Mouse (Mus musculus) ES-E14 (cell line): Measurements from ENCODE around the gene Pex14.

ENCODE experiments used
- CHD2 ChIP-seq: IDR thresholded peaks from 2 replicates; pipeline ENCODE4 v1.6.1; 2014; ENCODE audit warnings: mild to moderate bottlenecking, low read depth, low read length, inconsistent platforms
- MAFK ChIP-seq: IDR thresholded peaks from 2 replicates; pipeline ENCODE4 v1.6.1; 2014; ENCODE audit warnings: mild to moderate bottlenecking, low read depth, low read length, inconsistent platforms; ENCODE audit not compliant: insufficient read depth
- ZC3H11A ChIP-seq: IDR thresholded peaks from 2 replicates; pipeline ENCODE4 v1.6.1; 2012; ENCODE audit warnings: low read depth, mild to moderate bottlenecking, inconsistent platforms, low read length, borderline replicate concordance

GRCm38 (mm10) chr4:148928316-148928715 lies 171.4 kb downstream of the Pex14 start:
- TF ChIP-seq ZC3H11A: no peak
- TF ChIP-seq CHD2: no peak
- TF ChIP-seq MAFK: no peak
